Mouse (Mus musculus): Measurements from ENCODE around the gene Dvl2.

DNA sequence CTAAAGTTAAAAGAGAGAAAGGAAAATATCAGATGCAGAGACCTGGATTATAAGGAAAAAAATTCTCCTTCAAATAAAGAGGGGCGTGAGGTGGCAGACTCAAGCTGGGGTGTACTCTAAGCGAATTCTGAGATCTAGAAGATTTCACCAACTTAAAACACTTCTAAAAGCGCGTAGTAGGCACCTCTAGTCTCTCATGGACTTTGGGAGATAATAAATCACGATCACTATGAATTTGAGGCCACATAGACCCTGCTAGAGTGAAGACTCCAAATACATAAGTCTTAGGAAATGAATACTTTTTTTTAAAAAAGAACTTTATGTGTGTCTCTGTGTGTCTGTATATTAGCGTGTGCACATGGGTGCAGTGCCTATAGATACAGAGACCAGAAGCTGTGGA lies 15.3 kb downstream of the Dvl2 start:
- TF ChIP-seq GATA1 (IDR thresholded peaks at IDR 0.05; ENCODE audit: low read length), result no peak
- TF ChIP-seq TAL1 (IDR thresholded peaks at IDR 0.05; ENCODE audit: low read length), result no peak
